Mouse (Mus musculus): ENCODE data around the gene Gm20877. TPM values are rescaled to one million over a fixed set of nuclear protein-coding genes. Genes with fewer than 3 reads are reported as not detected.

Gm20877 gene
- polyA plus RNA-seq (2012; rRNA removed; ENCODE audit: low replicate concordance) = not detected in 2 replicates

DNA sequence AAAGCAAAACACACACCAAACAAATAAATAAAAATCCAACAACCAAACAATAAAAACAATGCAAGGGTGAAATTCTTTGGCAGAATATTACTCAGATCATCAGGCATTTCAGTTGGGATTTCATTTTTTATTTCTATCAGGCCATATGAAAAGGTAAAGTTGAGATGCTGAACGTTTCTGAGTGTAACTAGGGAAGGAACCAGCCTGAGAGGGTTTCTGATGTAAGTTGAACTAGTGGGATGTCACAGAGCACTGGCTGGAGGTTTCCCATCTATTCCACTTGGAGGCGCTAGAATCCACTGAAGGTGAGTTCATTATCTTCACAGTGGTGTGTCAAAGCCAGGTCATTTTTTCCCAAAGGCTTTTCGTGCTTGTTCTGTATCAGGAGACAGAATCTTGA is at the start of gene Gm20877:
TSS of gene Gm20877 (plus strand) at position 301 of the 400 bp plus-strand sequence.

Measured in mammary gland, adult 2 months (tissue).